Mouse (Mus musculus) monocyte, adult 5-6 weeks (primary cell): ENCODE data around the gene Ptprn. TPM values are rescaled to one million over a fixed set of nuclear protein-coding genes. Genes with fewer than 3 reads are reported as not detected.

ENCODE experiments used
- ATAC-seq: fragments of 153-309, 156-312 bp; replicated peaks from 2 replicates; pipeline ENCODE4 v1.8.0; 2017; ENCODE audit warnings: mild to moderate bottlenecking; ENCODE audit not compliant: low TSS enrichment, insufficient number of reproducible peaks, severe bottlenecking, poor library complexity, low FRiP score
- total RNA-seq: library from RNA; stranded (forward); fragments of 200-1000, 200-491, 200-594 nt; gene quantifications from 3 replicates; pipeline ENCODE4 v1.2.3, GENCODE M21; 2017

Ptprn gene
- total RNA-seq, 1 experiment from 2014 or later: not detected

DNA sequence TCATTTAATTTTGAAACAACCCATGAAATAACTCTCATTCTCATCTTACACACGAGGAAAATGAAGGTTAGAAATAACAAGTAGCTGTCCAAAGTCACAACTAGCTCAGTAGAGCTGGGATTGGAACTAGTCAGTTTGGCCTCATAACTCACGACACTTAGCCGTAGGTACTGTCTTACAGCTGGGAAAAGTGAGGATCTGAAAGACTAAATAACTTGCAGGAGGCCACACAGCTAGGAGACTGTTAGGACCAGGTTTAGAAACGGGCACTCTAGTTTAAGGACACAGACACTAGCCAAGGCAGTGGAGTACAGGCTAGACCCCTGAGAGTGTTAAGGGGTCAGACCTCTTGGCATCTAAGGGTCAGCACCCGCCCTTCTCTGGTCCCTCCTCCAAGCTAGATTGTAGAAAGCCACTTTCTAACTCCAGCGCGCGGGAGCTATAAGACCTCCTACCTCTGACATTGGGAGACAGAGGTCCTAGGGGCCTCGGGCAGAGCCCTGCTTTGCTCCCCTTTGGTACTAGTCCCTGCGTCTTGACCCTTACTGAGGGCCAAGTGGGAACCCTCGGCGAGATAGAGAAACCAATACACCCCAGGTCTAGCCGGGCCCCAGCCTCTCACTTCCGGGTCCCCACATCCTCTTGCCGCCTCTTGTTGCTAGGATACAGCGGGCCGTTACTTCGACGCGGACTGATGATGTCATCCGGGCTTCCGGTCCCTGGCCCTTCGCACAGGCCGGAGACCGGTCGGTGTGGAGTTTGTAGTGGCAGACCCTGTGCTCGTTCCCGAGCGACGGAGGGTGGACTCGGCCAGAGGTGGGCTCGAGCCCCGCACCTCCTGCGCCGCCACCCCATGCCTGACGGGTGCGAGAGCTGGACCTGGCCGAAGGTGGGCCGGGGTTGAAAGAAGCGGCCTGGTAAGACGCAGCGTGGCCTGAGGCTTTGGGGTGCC, 53.9 kb downstream of the Ptprn start, which contains the start of the genes Glb1l and Stk16:
Glb1l (minus strand) TSS at position 678 of the 952 bp plus-strand sequence.
Stk16 (plus strand) TSS at position 703 of the 952 bp plus-strand sequence.
- peak; percentile 90 for ATAC-seq

- ATAC-seq: no peak
Measured at GRCm38 (mm10) chr1:75208967-75209678, 55.2 kb downstream of the Ptprn start.

GRCm38 (mm10) chr1:75201236-75201635, 63.1 kb downstream of the Ptprn start:
- ATAC-seq: no peak

Other genes starting within 250 kb of the Ptprn start
- 4.9 to 13.4 TPM (median 7.4 TPM) in 3 replicates for gene Nhej1, start 139.3 kb downstream of the Ptprn start, total RNA-seq
- gene Slc23a3, start 130.6 kb downstream of the Ptprn start, total RNA-seq: not detected in 3 replicates
- gene Cnppd1, start 121.8 kb downstream of the Ptprn start, total RNA-seq: 82.6 to 107 TPM (median 99.6 TPM) in 3 replicates
- gene Retreg2, start 121.7 kb downstream of the Ptprn start, total RNA-seq: 24.7 to 70.3 TPM (median 47.7 TPM) in 3 replicates
- 40.9 to 48.3 TPM (median 44.9 TPM) in 3 replicates for gene Zfand2b, start 95.9 kb downstream of the Ptprn start, total RNA-seq
- gene Abcb6, start 84.1 kb downstream of the Ptprn start, total RNA-seq: 0.96 to 3.0 TPM (median 1.8 TPM) in 3 replicates
- gene Ankzf1, start 72.4 kb downstream of the Ptprn start, total RNA-seq: 23.7 to 43.4 TPM (median 31.6 TPM) in 3 replicates
- 14.6 to 21.0 TPM (median 20.4 TPM) in 3 replicates for gene Atg9a, start 72.3 kb downstream of the Ptprn start, total RNA-seq
- 9.2 to 12.8 TPM (median 9.2 TPM) in 3 replicates for gene Glb1l, start 53.7 kb downstream of the Ptprn start, total RNA-seq
- 35.5 to 62.5 TPM (median 42.0 TPM) in 3 replicates for gene Stk16, start 53.7 kb downstream of the Ptprn start, total RNA-seq
- gene Tuba4a, start 44.6 kb downstream of the Ptprn start, total RNA-seq: 55.7 to 63.9 TPM (median 58.5 TPM) in 3 replicates
- gene A630095N17Rik, start 32.4 kb downstream of the Ptprn start, total RNA-seq: not detected in 3 replicates
- 22.6 to 64.3 TPM (median 30.7 TPM) in 3 replicates for gene Dnajb2, start 28.1 kb downstream of the Ptprn start, total RNA-seq
- not detected in 3 replicates for gene Resp18, start 13.9 kb upstream of the Ptprn start, total RNA-seq
- 24.0 to 37.3 TPM (median 32.1 TPM) in 3 replicates for gene Dnpep, start 53.5 kb upstream of the Ptprn start, total RNA-seq
- gene Des, start 95.8 kb upstream of the Ptprn start, total RNA-seq: not detected in 3 replicates
- 0.49 TPM in 1 of 3 replicates, not detected in the others for gene Speg, start 110.8 kb upstream of the Ptprn start, total RNA-seq
- gene Gmppa, start 171.4 kb upstream of the Ptprn start, total RNA-seq: 39.2 to 56.0 TPM (median 55.4 TPM) in 3 replicates
- not detected in 3 replicates for gene Asic4, start 185.9 kb upstream of the Ptprn start, total RNA-seq
- 3.6 to 11.4 TPM (median 4.3 TPM) in 3 replicates for gene Chpf, start 214.8 kb upstream of the Ptprn start, total RNA-seq
- gene Tmem198, start 215.0 kb upstream of the Ptprn start, total RNA-seq: 0.21 to 3.7 TPM (median 0.86 TPM) in 3 replicates
- gene Obsl1, start 241.9 kb upstream of the Ptprn start, total RNA-seq: not detected in 3 replicates
- gene Inha, start 242.6 kb upstream of the Ptprn start, total RNA-seq: not detected in 3 replicates